Mouse (Mus musculus) C3H10T1/2 (cell line): ENCODE results near the gene Fam181b. TPM values are rescaled to one million over a fixed set of nuclear protein-coding genes. Genes with fewer than 3 reads are reported as not detected.

Source experiments
- polyA plus RNA-seq, 2 experiments: library from polyadenylated mRNA; unstranded; fragments of >200 nt; fragmentation: generic; extraction: Trizol; gene quantifications; one replicate each; pipeline ENCODE4 v1.2.1; 2012; ENCODE audit warnings: missing spikeins in 2 of 2

Fam181b gene
- polyA plus RNA-seq, result not detected

GRCm38 (mm10) chr7:93079785-93080730 lies at the start of gene Fam181b:
TSS of gene Fam181b (plus strand) at chr7:93079865.

Other genes with a start within 250 kb of the Fam181b start
- 1 to 10 TPM in 1 of 2 experiments, under 1 TPM in 1; 0.40 to 1.0 TPM for gene Ddias, start 205.6 kb upstream of the Fam181b start, polyA plus RNA-seq
- 10 to 100 TPM in 1 of 2 experiments, 1 to 10 TPM in 1; 4.3 to 27.1 TPM for gene Prcp, start 205.4 kb upstream of the Fam181b start, polyA plus RNA-seq